Mouse (Mus musculus): ENCODE measurements around the gene Cideb. TPM values are rescaled to one million over a fixed set of nuclear protein-coding genes. Genes with fewer than 3 reads are reported as not detected.
"Not testable (repeated sequence)": the region's sequence is repeated elsewhere in the genome, so short reads cannot be mapped to it uniquely, and the experiment has no call there.

The Cideb gene
- polyA plus RNA-seq, 1 experiment: 0.17 TPM

DNA sequence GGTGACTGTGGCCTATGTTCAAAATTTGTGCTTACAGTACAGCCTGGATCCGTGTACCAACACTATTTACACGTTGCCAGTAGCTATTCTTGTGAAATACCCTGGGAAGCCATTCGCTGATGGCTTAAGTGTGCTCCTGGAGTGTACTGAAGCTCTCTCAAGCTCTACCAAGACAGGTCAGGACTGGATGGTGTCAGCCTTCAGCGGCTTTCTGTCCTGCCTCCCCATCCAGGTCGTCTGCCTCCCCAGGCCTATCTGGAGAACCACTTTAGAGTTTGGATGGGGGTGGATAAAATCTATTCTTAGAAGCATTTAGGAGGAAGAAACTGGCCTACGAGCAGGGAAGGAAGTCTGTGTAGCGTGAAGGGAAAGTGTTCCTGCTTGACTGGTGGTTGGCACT is 4.9 kb upstream of the Cideb start:
- no peaks in the 10 kb centered on the region for H3K36me3 ChIP-seq (ENCODE audit: control insufficient read depth, insufficient read depth)
- H3K4me2 ChIP-seq (ENCODE audit: low read depth): no peak overlapping the region
- H3K27me3 ChIP-seq (ENCODE audit: control insufficient read depth, insufficient read depth, insufficient read length): peaks cover 65% of the 10 kb centered on the region
- no peaks in the 10 kb centered on the region for H3K79me2 ChIP-seq (ENCODE audit: control insufficient read depth, insufficient read depth)
- no peak overlapping the region for H3K4me3 ChIP-seq
- no peak overlapping the region for H3ac ChIP-seq (ENCODE audit: control insufficient read depth, insufficient read length)
- TF ChIP-seq REST (IDR thresholded peaks at IDR 0.05; ENCODE audit: insufficient read depth, insufficient read length) (no peak), MAX (IDR thresholded peaks at IDR 0.05; ENCODE audit: low read depth) (no peak), MYOD1 (IDR thresholded peaks at IDR 0.05; ENCODE audit: control insufficient read depth in 1 of 3, insufficient read length in 2 of 3, low read depth in 2 of 3) (no peak), TCF12 (IDR thresholded peaks at IDR 0.05; ENCODE audit: insufficient read depth, poor library complexity, severe bottlenecking) (no peak), POLR2A (IDR thresholded peaks at IDR 0.05; ENCODE audit: insufficient read length, low read depth) (no peak), USF1 (IDR thresholded peaks at IDR 0.05; ENCODE audit: low read depth) (no peak)

DNA sequence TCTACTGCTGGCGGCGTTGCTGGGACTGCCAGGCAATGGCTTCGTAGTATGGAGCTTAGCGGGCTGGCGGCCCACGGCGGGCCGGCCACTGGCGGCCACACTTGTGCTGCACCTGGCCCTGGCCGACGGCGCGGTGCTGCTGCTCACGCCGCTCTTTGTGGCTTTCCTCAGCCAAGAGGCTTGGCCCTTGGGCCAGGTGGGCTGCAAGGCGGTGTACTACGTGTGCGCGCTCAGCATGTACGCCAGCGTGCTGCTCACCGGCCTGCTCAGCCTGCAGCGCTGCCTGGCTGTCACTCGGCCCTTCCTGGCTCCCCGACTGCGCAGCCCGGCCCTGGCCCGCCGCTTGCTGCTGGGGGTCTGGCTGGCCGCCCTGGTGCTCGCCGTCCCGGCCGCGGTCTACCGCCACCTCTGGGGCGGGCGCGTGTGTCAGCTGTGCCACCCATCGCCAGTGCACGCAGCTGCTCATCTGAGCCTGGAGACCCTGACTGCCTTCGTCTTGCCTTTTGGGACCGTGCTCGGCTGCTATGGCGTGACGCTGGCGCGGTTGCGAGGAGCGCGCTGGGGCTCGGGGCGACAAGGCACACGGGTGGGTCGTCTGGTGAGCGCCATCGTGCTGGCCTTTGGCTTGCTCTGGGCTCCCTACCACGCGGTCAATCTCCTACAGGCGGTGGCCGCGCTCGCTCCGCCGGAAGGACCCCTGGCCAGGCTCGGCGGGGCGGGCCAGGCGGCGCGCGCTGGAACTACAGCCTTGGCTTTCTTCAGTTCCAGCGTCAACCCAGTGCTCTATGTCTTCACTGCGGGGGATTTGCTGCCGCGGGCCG is 4.0 kb upstream of the Cideb start:
- no peak overlapping the region for H3K4me3 ChIP-seq
- no peak overlapping the region for H3ac ChIP-seq (ENCODE audit: control insufficient read depth, insufficient read length)
- TF ChIP-seq MAX (IDR thresholded peaks at IDR 0.05; ENCODE audit: low read depth) (no peak), TCF3 (IDR thresholded peaks at IDR 0.05; ENCODE audit: insufficient read length, low read depth) (peak; percentile 11), MYOG (IDR thresholded peaks at IDR 0.05; ENCODE audit: control insufficient read depth in 1 of 3, insufficient read depth in 1 of 3, insufficient read length in 2 of 3, low read depth in 2 of 3) (peak in 2 of 3 experiments; percentile 85 to 93), REST (IDR thresholded peaks at IDR 0.05; ENCODE audit: insufficient read depth, insufficient read length) (no peak), MYOD1 (IDR thresholded peaks at IDR 0.05; ENCODE audit: control insufficient read depth in 1 of 3, insufficient read length in 2 of 3, low read depth in 2 of 3) (peak in 2 of 3 experiments; percentile 65 to 77), POLR2A (IDR thresholded peaks at IDR 0.05; ENCODE audit: insufficient read length, low read depth) (no peak), CEBPB (IDR thresholded peaks at IDR 0.05; ENCODE audit: insufficient read depth, poor library complexity, severe bottlenecking) (no peak)
- peak overlapping the region; percentile 38 for H3K4me2 ChIP-seq (ENCODE audit: low read depth)
- H3K79me2 ChIP-seq (ENCODE audit: control insufficient read depth, insufficient read depth): no peaks in the 10 kb centered on the region
- H3K27me3 ChIP-seq (ENCODE audit: control insufficient read depth, insufficient read depth, insufficient read length): peaks cover 55% of the 10 kb centered on the region
- no peaks in the 10 kb centered on the region for H3K36me3 ChIP-seq (ENCODE audit: control insufficient read depth, insufficient read depth)

DNA sequence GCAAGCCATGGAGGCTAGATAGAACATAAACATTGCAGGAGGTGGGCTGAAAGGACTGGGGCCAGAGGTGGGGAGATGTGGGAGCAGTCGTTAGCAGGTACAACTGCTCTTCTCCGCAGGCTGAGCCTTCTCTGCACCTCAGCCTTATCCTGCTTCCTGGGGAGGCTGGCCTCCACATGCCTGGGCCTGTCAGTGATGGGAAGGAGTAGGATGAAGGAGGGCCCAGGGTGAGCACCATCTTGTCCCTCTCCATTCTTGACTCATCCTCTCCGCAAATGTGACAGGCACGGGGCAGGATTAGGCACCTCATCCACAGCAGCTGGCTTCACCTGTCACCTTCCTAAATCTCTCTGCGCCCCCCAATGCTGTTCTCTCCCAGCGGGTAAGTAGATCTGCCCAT is 2.9 kb upstream of the Cideb start, which contains the start of gene Ltb4r2:
TSS of gene Ltb4r2 (plus strand) at position 266 of the 400 bp plus-strand sequence.
- peaks cover 48% of the 10 kb centered on the region for H3K27me3 ChIP-seq (ENCODE audit: control insufficient read depth, insufficient read depth, insufficient read length)
- H3ac ChIP-seq (ENCODE audit: control insufficient read depth, insufficient read length): no peak within 1 kb of the TSS
- no peaks in the 10 kb centered on the region for H3K36me3 ChIP-seq (ENCODE audit: control insufficient read depth, insufficient read depth)
- no peak for TF ChIP-seq MYOD1 (IDR thresholded peaks at IDR 0.05; ENCODE audit: control insufficient read depth in 1 of 3, insufficient read length in 2 of 3, low read depth in 2 of 3)
- peak within 1 kb of the TSS; percentile 38 for H3K4me2 ChIP-seq (ENCODE audit: low read depth)
- no peak within 1 kb of the TSS for H3K4me3 ChIP-seq
- H3K79me2 ChIP-seq (ENCODE audit: control insufficient read depth, insufficient read depth): no peaks in the 10 kb centered on the region

DNA sequence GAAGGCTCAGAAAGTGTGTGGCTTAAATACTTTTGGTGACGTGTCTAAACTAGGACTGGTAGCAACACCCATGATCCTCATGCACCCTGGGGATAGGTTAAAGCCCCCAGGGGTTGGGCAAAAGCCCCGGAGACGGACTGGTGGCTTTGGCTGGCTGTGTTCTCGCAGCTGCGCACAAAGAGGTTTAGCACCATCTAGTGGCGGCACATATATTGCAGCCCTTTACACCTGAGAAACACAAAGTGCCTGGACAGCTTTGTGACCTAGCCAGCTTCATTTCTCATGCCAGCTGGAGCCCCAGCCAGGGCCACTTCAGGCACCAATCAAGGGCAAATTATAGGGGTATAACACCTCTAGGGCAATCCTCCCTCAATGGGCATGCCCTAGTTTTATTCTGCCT is 1.9 kb upstream of the Cideb start:
- Histone ChIP-seq H3K27me3 (ENCODE audit: control insufficient read depth, insufficient read depth, insufficient read length) (peaks cover 41% of the 10 kb centered on the region), H3K4me2 (ENCODE audit: low read depth) (peak overlapping the region; percentile 88)
- H3ac ChIP-seq (ENCODE audit: control insufficient read depth, insufficient read length); H3K4me3 ChIP-seq; H3K79me2 ChIP-seq (ENCODE audit: control insufficient read depth, insufficient read depth); H3K36me3 ChIP-seq (ENCODE audit: control insufficient read depth, insufficient read depth): not testable (repeated sequence)

DNA sequence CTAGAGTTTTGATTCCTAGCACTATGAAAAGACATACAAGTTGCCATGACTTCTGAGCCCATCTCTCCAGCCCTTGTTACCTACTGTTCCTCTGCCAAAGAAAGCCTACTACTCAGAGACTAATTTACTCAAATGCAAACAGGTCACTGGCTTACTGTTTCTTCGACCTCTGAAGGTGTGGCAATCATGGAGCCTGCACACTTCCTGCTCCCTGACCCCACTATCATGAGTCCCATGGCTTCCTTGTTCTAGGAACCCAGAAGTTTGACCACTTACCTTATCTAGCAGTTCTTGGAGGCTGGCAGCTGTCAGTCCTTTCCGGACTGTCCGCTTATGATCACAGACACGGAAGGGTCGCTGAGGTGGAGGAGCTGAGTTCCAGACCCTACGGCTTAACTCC is 692 bp downstream of the Cideb start:
- Histone ChIP-seq H3K4me2 (ENCODE audit: low read depth) (no peak overlapping the region), H3K36me3 (ENCODE audit: control insufficient read depth, insufficient read depth) (peaks cover 27% of the 10 kb centered on the region), H3ac (ENCODE audit: control insufficient read depth, insufficient read length) (no peak overlapping the region), H3K27me3 (ENCODE audit: control insufficient read depth, insufficient read depth, insufficient read length) (peaks cover 18% of the 10 kb centered on the region), H3K4me3 (no peak overlapping the region), H3K79me2 (ENCODE audit: control insufficient read depth, insufficient read depth) (no peaks in the 10 kb centered on the region)
- TF ChIP-seq USF1 (IDR thresholded peaks at IDR 0.05; ENCODE audit: low read depth) (no peak), MYOD1 (IDR thresholded peaks at IDR 0.05; ENCODE audit: control insufficient read depth in 1 of 3, insufficient read length in 2 of 3, low read depth in 2 of 3) (no peak), SRF (IDR thresholded peaks at IDR 0.05; ENCODE audit: control insufficient read depth, insufficient read length, low read depth) (no peak), POLR2AphosphoS2 (IDR thresholded peaks at IDR 0.05; ENCODE audit: insufficient read length, low read depth) (no peak), TCF3 (IDR thresholded peaks at IDR 0.05; ENCODE audit: insufficient read length, low read depth) (no peak), REST (IDR thresholded peaks at IDR 0.05; ENCODE audit: insufficient read depth, insufficient read length) (no peak), MYOG (IDR thresholded peaks at IDR 0.05; ENCODE audit: control insufficient read depth in 1 of 3, insufficient read depth in 1 of 3, insufficient read length in 2 of 3, low read depth in 2 of 3) (no peak), POLR2A (IDR thresholded peaks at IDR 0.05; ENCODE audit: insufficient read length, low read depth) (no peak), MAX (IDR thresholded peaks at IDR 0.05; ENCODE audit: low read depth) (no peak), E2F4 (IDR thresholded peaks at IDR 0.05; ENCODE audit: insufficient read depth) (no peak), CEBPB (IDR thresholded peaks at IDR 0.05; ENCODE audit: insufficient read depth, poor library complexity, severe bottlenecking) (no peak), TCF12 (IDR thresholded peaks at IDR 0.05; ENCODE audit: insufficient read depth, poor library complexity, severe bottlenecking) (no peak)
